9 mouse cellular contexts compared by ENCODE assay signal in the genomic region with DNA sequence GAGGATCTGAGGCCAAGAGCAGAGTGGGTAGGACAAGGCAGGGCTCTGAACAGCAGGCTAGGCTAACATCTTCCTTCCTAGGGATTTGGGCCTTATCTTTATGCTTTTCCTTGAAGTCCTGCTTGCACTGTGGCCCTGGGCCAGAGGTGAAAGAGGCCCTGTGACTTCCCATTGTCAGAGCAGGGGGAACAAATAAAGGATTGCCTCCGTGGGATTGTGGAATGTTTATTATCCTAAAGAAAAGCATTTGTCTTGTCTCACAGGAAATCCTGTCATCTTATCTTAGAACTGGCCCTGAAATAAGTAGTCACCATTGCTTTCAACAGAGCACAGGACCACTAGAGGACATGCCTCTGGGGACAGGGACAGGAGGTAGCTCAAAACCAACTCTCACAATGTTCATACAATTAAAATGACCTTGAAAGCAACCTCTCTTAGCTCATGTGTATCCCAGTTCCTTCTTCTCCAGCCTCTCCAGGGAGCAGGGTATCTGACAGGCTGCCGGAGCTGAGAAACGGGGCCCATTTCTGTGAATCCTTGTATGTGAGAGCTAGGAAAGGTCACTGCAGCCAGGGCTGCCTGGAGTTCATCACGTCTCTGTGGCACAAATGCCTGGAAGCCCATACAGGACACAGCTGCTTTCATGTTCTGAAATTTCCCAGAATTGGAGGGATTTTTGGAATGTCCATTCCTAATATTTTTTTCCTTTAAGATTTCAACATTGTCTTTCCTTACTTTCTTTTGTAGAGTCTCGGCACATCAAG. TPM values are rescaled to one million over a fixed set of nuclear protein-coding genes. Genes with fewer than 3 reads are reported as not detected.
A peak's percentile ranks its signal among the peaks of the same experiment; 100 is the strongest.
DNase-seq lines count a peak whose midpoint lies in the region; ATAC-seq lines count a peak whose summit lies in the region.
"Had no signal": no experiment of that assay in that cellular context is flagged by ENCODE, and none has a peak within 500 bp of the region (broad histone marks: within the 10 kb centered on the region; RNA-seq: fewer than 3 reads in every experiment).

No protein-coding gene starts in this region.

- no peak overlapping the region for H3K4me2 ChIP-seq in hindbrain, embryonic 12.5 days (replicated peaks)
- no peak overlapping the region for H3K4me2 ChIP-seq in kidney, embryonic 15.5 days

- no peak overlapping the region for H3K4me3 ChIP-seq in hindbrain, embryonic 10.5 days
- H3K4me3 ChIP-seq in hindbrain, embryonic 12.5 days = no peak overlapping the region
- no peak overlapping the region for H3K4me3 ChIP-seq in kidney, embryonic 15.5 days (replicated peaks)

- H3K27ac ChIP-seq in hindbrain, embryonic 10.5 days = peak overlapping the region; percentile 62; the same call in 1 of the 2 replicates
- no peak overlapping the region for H3K27ac ChIP-seq in hindbrain, embryonic 12.5 days
- H3K27ac ChIP-seq in kidney, embryonic 15.5 days = peak overlapping the region; percentile 65

- no peak for ATAC-seq in hindbrain, embryonic 12.5 days (ENCODE audit: low FRiP score)
- ATAC-seq in kidney, embryonic 15.5 days (replicated peaks; ENCODE audit: low FRiP score) = peak; percentile 62; the same call in 1 of the 2 replicates

- H3K9ac ChIP-seq in hindbrain, embryonic 12.5 days = no peak overlapping the region
- H3K9ac ChIP-seq in kidney, embryonic 15.5 days = no peak overlapping the region

- DNase-seq in hindbrain, embryonic 10.5 days (ENCODE audit: low spot score) = peak; percentile 18
- DNase-seq in heart, adult 9 months (ENCODE audit: low spot score in 2 of 2) = peak; percentile 67 to 70
- peak; percentile 62 for DNase-seq in lung, postnatal 10 days
- no peak for DNase-seq in cerebellum, postnatal 4 days (ENCODE audit: low spot score in 2 of 2)
- DNase-seq in spleen, adult 12 weeks (ENCODE audit: low spot score) = no peak
- DNase-seq in urinary bladder, postnatal 14 days (ENCODE audit: low spot score) = no peak
- DNase-seq: cerebellum, postnatal 10 days had no signal

- no peaks in the 10 kb centered on the region for H3K27me3 ChIP-seq in hindbrain, embryonic 10.5 days (ENCODE audit: insufficient read depth, poor library complexity, severe bottlenecking)
- no peaks in the 10 kb centered on the region for H3K27me3 ChIP-seq in hindbrain, embryonic 12.5 days
- no peaks in the 10 kb centered on the region for H3K27me3 ChIP-seq in kidney, embryonic 15.5 days

- H3K4me1 ChIP-seq in hindbrain, embryonic 10.5 days (replicated peaks) = peaks cover 33% of the 10 kb centered on the region
- H3K4me1 ChIP-seq in hindbrain, embryonic 12.5 days = peaks cover 11% of the 10 kb centered on the region
- peaks cover 7% of the 10 kb centered on the region; the same call in 1 of the 2 replicates for H3K4me1 ChIP-seq in kidney, embryonic 15.5 days

- 24% methylated on average over 5 of the region's 5 CpGs for whole genome bisulfite sequencing in hindbrain, embryonic 10.5 days
- WGBS in hindbrain, embryonic 12.5 days = 27% methylated on average over 5 of the region's 5 CpGs
- 39% methylated on average over 5 of the region's 5 CpGs for WGBS in kidney, embryonic 15.5 days

- no peaks in the 10 kb centered on the region for H3K9me3 ChIP-seq in hindbrain, embryonic 10.5 days
- H3K9me3 ChIP-seq in hindbrain, embryonic 12.5 days (replicated peaks) = no peaks in the 10 kb centered on the region
- no peaks in the 10 kb centered on the region for H3K9me3 ChIP-seq in kidney, embryonic 15.5 days (replicated peaks)

- H3K36me3 ChIP-seq in hindbrain, embryonic 10.5 days = no peaks in the 10 kb centered on the region
- no peaks in the 10 kb centered on the region for H3K36me3 ChIP-seq in hindbrain, embryonic 12.5 days
- H3K36me3 ChIP-seq in kidney, embryonic 15.5 days = no peaks in the 10 kb centered on the region

RNA-seq across cellular contexts. Expression of a gene that starts 19.5 kb away (rescaled TPM):
- polyA plus RNA-seq in hindbrain, embryonic 10.5 days (2016; fragmentation: Nextera tagmentation; extraction: Ambion mirVana) = 128 and 160 TPM in 2 replicates
- polyA plus RNA-seq in hindbrain, embryonic 12.5 days (2016; fragmentation: Nextera tagmentation; extraction: Ambion mirVana) = 148 and 155 TPM in 2 replicates
- 119 and 131 TPM in 2 replicates for polyA plus RNA-seq in kidney, embryonic 15.5 days (2015; fragmentation: Nextera tagmentation; extraction: Ambion mirVana)

Comparison
In these comparisons a context has a peak if more than half of its experiments do, and no peak if none do; other contexts are left out.
1. DNase-seq: peak in hindbrain, embryonic 10.5 days (single experiment), heart, adult 9 months (2 of 2) and lung, postnatal 10 days (single experiment); none in cerebellum, postnatal 4 days (0 of 2), spleen, adult 12 weeks (single experiment) and urinary bladder, postnatal 14 days (single experiment).